Mouse (Mus musculus): Measurements from ENCODE around the gene Stox2.

Gene Stox2

GRCm38 (mm10) chr8:47338691-47339323 is 107.4 kb downstream of the Stox2 start:
- POLR2A ChIA-PET = interaction anchor here (0.6 to 8.6 kb wide), 20 partner anchors 10 to 1391 kb away, joined by 3 to 215 read pairs (median 4); partner anchors contain the start of gene Ing2 (in 1 of the 4)
- CTCF ChIA-PET = interaction anchor here in 3 of 4 experiments (0.7 to 2.2 kb wide), 6 partner anchors 9 to 49 kb away, joined by 3 to 6 read pairs (median 4); no protein-coding TSS in a partner anchor

- POLR2A ChIA-PET = interaction anchor here (0.5 to 8.6 kb wide), 91 partner anchors 9 to 1347 kb away, joined by 3 to 215 read pairs (median 4); partner anchors contain the start of genes Rwdd4a (in 2 of the 4), Trappc11 (in 2 of the 4), Acsl1 (in 1 of the 4) and Casp3 (in 1 of the 4)
- CTCF ChIA-PET = interaction anchor here in 3 of 4 experiments (0.7 to 1.3 kb wide), 4 partner anchors 12 to 49 kb away, joined by 3 to 7 read pairs (median 5); no protein-coding TSS in a partner anchor
Measured at GRCm38 (mm10) chr8:47336433-47336832, 109.7 kb downstream of the Stox2 start.

GRCm38 (mm10) chr8:47335940-47336339 is 110.2 kb downstream of the Stox2 start:
- ChIA-PET POLR2A (interaction anchor here (0.5 to 8.6 kb wide), 86 partner anchors 9 to 1346 kb away, joined by 3 to 215 read pairs (median 4); partner anchors contain the start of genes Rwdd4a (in 2 of the 4), Trappc11 (in 2 of the 4), Acsl1 (in 1 of the 4) and Casp3 (in 1 of the 4)), CTCF (interaction anchor here in 3 of 4 experiments (0.7 to 1.3 kb wide), 4 partner anchors 12 to 49 kb away, joined by 3 to 7 read pairs (median 5); no protein-coding TSS in a partner anchor)

- ChIA-PET POLR2A (interaction anchor here in 3 of 4 experiments (0.6 to 8.6 kb wide), 13 partner anchors 9 to 322 kb away, joined by 3 to 215 read pairs (median 4); no protein-coding TSS in a partner anchor), CTCF (interaction anchor here in 1 of 4 experiments (0.8 kb wide), 1 partner anchor 9 kb away, joined by 8 read pairs; no protein-coding TSS in a partner anchor)
Measured at GRCm38 (mm10) chr8:47334223-47334757, 111.9 kb downstream of the Stox2 start.

- POLR2A ChIA-PET = interaction anchor here in 2 of 4 experiments (0.6 to 2.3 kb wide), 4 partner anchors 8 to 745 kb away, joined by 3 to 26 read pairs (median 4); no protein-coding TSS in a partner anchor
- CTCF ChIA-PET = no interaction called here
Measured at GRCm38 (mm10) chr8:47332941-47333340, 113.2 kb downstream of the Stox2 start.

GRCm38 (mm10) chr8:47330982-47331381 is 115.2 kb downstream of the Stox2 start:
- POLR2A ChIA-PET = no interaction called here

GRCm38 (mm10) chr8:47326348-47326747 is 119.8 kb downstream of the Stox2 start:
- POLR2A ChIA-PET = interaction anchor here in 3 of 4 experiments (0.6 to 11.7 kb wide), 6 partner anchors 10 to 1178 kb away, joined by 3 to 215 read pairs (median 4); no protein-coding TSS in a partner anchor
- CTCF ChIA-PET = no interaction called here

More at GRCm38 (mm10) chr8:47330982-47331381, 115.2 kb downstream of the Stox2 start:
- CTCF ChIA-PET = no interaction called here

- ChIA-PET CTCF (interaction anchor here in 2 of 4 experiments (0.6 to 1.6 kb wide), 7 partner anchors 12 to 47 kb away, joined by 3 to 7 read pairs (median 4); no protein-coding TSS in a partner anchor), POLR2A (interaction anchor here in 3 of 4 experiments (0.5 to 11.7 kb wide), 27 partner anchors 8 to 307 kb away, joined by 3 to 215 read pairs (median 5); no protein-coding TSS in a partner anchor)
Measured at GRCm38 (mm10) chr8:47324117-47324820, 121.9 kb downstream of the Stox2 start.

- POLR2A ChIA-PET = interaction anchor here (0.6 to 11.7 kb wide), 15 partner anchors 9 to 837 kb away, joined by 3 to 215 read pairs (median 4); no protein-coding TSS in a partner anchor
- CTCF ChIA-PET = interaction anchor here in 1 of 4 experiments (0.6 to 0.7 kb wide), 2 partner anchors 31 to 683 kb away, joined by 3 to 4 read pairs; no protein-coding TSS in a partner anchor
Measured at GRCm38 (mm10) chr8:47321282-47321681, 124.9 kb downstream of the Stox2 start.

GRCm38 (mm10) chr8:47320707-47321106 is 125.5 kb downstream of the Stox2 start:
- CTCF ChIA-PET = interaction anchor here in 2 of 4 experiments (0.6 to 0.7 kb wide), 2 partner anchors 32 to 50 kb away, joined by 3 to 4 read pairs; no protein-coding TSS in a partner anchor
- POLR2A ChIA-PET = interaction anchor here (0.6 to 11.7 kb wide), 17 partner anchors 8 to 836 kb away, joined by 3 to 215 read pairs (median 4); no protein-coding TSS in a partner anchor

GRCm38 (mm10) chr8:47318468-47318867 is 127.7 kb downstream of the Stox2 start:
- ChIA-PET POLR2A (interaction anchor here in 2 of 4 experiments (1.7 to 11.7 kb wide), 3 partner anchors 18 to 31 kb away, joined by 5 to 215 read pairs (median 18); no protein-coding TSS in a partner anchor), CTCF (interaction anchor here in 1 of 4 experiments (1.9 kb wide), 1 partner anchor 52 kb away, joined by 5 read pairs; no protein-coding TSS in a partner anchor)

GRCm38 (mm10) chr8:47308176-47308575 is 138.0 kb downstream of the Stox2 start:
- ChIA-PET CTCF (no interaction called here), POLR2A (interaction anchor here in 2 of 4 experiments (1.0 to 2.0 kb wide), 6 partner anchors 13 to 31 kb away, joined by 3 to 5 read pairs (median 4); no protein-coding TSS in a partner anchor)

- POLR2A ChIA-PET = interaction anchor here in 2 of 4 experiments (1.0 to 1.9 kb wide), 3 partner anchors 30 to 690 kb away, joined by 3 to 5 read pairs (median 4); partner anchors contain the start of genes Casp3 (in 1 of the 2) and Primpol (in 1 of the 2)
- CTCF ChIA-PET = no interaction called here
Measured at GRCm38 (mm10) chr8:47306372-47306771, 139.8 kb downstream of the Stox2 start.

GRCm38 (mm10) chr8:47305880-47306279 is 140.3 kb downstream of the Stox2 start:
- CTCF ChIA-PET = no interaction called here

GRCm38 (mm10) chr8:47298460-47298859 is 147.7 kb downstream of the Stox2 start:
- CTCF ChIA-PET = interaction anchor here in 2 of 4 experiments (0.5 to 0.6 kb wide), 2 partner anchors 28 to 329 kb away, joined by 3 to 6 read pairs; no protein-coding TSS in a partner anchor

More at GRCm38 (mm10) chr8:47305880-47306279, 140.3 kb downstream of the Stox2 start:
- POLR2A ChIA-PET = interaction anchor here in 1 of 4 experiments (1.4 kb wide), 1 partner anchor 18 kb away, joined by 3 read pairs; no protein-coding TSS in a partner anchor

GRCm38 (mm10) chr8:47289641-47290040 is 156.5 kb downstream of the Stox2 start:
- CTCF ChIA-PET = interaction anchor here in 2 of 4 experiments (0.6 to 1.3 kb wide), 5 partner anchors 47 to 1008 kb away, joined by 3 to 6 read pairs (median 4); no protein-coding TSS in a partner anchor
- POLR2A ChIA-PET = interaction anchor here in 2 of 4 experiments (0.7 to 4.5 kb wide), 5 partner anchors 21 to 47 kb away, joined by 3 to 30 read pairs (median 3); no protein-coding TSS in a partner anchor

More at GRCm38 (mm10) chr8:47298460-47298859, 147.7 kb downstream of the Stox2 start:
- POLR2A ChIA-PET = interaction anchor here in 1 of 4 experiments (0.7 to 1.0 kb wide), 2 partner anchors 16 to 38 kb away, joined by 3 read pairs; no protein-coding TSS in a partner anchor

Data from embryonic stem cell, embryonic (primary cell).